Mouse (Mus musculus) urinary bladder, adult 2 months (tissue): ENCODE measurements around the gene Rnf207. TPM values are rescaled to one million over a fixed set of nuclear protein-coding genes. Genes with fewer than 3 reads are reported as not detected.

Experiments used
- DNase-seq: peaks from one replicate; pipeline ENCODE4 v3.0.0; 2022; ENCODE audit warnings: low spot score
- polyA plus RNA-seq: library from polyadenylated mRNA; depleted of rRNA; stranded (reverse); fragments of >200 nt; gene quantifications from 2 replicates; pipeline ENCODE4 v1.2.3, GENCODE M21; 2012; rRNA removed

Gene Rnf207
- polyA plus RNA-seq, 1 experiment, result 34.9 TPM

- no peak for DNase-seq
These were observed 46.2 kb downstream of the Rnf207 start for GRCm38 (mm10) chr4:152272449-152273049.

- DNase-seq, result no peak
These were observed 46.8 kb downstream of the Rnf207 start for GRCm38 (mm10) chr4:152272006-152272405.

GRCm38 (mm10) chr4:152271334-152271733 lies 47.5 kb downstream of the Rnf207 start:
- no peak for DNase-seq

- no peak for DNase-seq
These were observed 48.2 kb downstream of the Rnf207 start for GRCm38 (mm10) chr4:152270599-152270998.

GRCm38 (mm10) chr4:152269967-152270366 lies 48.8 kb downstream of the Rnf207 start:
- no peak for DNase-seq

GRCm38 (mm10) chr4:152267748-152268369 lies 50.9 kb downstream of the Rnf207 start:
- DNase-seq, result no peak

- no peak for DNase-seq
These were observed 52.4 kb downstream of the Rnf207 start for GRCm38 (mm10) chr4:152266236-152266895.

GRCm38 (mm10) chr4:152265791-152266190 lies 53.0 kb downstream of the Rnf207 start:
- no peak for DNase-seq

GRCm38 (mm10) chr4:152264867-152265568 lies 53.8 kb downstream of the Rnf207 start:
- no peak for DNase-seq

GRCm38 (mm10) chr4:152264177-152264530 lies 54.6 kb downstream of the Rnf207 start:
- no peak for DNase-seq

GRCm38 (mm10) chr4:152263512-152264176 lies 55.1 kb downstream of the Rnf207 start:
- no peak for DNase-seq

GRCm38 (mm10) chr4:152263089-152263488 lies 55.7 kb downstream of the Rnf207 start:
- no peak for DNase-seq

- no peak for DNase-seq
These were observed 56.6 kb downstream of the Rnf207 start for GRCm38 (mm10) chr4:152262187-152262586.

GRCm38 (mm10) chr4:152260451-152260850 lies 58.3 kb downstream of the Rnf207 start:
- no peak for DNase-seq

GRCm38 (mm10) chr4:152257070-152257469 lies 61.7 kb downstream of the Rnf207 start:
- DNase-seq, result no peak

Other genes starting within 250 kb of the Rnf207 start
- gene Plekhg5, start 246.5 kb downstream of the Rnf207 start, polyA plus RNA-seq, result 13.2 and 14.6 TPM in 2 replicates
- gene Tnfrsf25, start 203.1 kb downstream of the Rnf207 start, polyA plus RNA-seq, result 3.7 TPM in 2 replicates
- 6.0 and 7.8 TPM in 2 replicates for gene Espn, start 166.6 kb downstream of the Rnf207 start, polyA plus RNA-seq
- gene Hes2, start 160.1 kb downstream of the Rnf207 start, polyA plus RNA-seq, result 0.23 and 0.46 TPM in 2 replicates
- gene Acot7, start 140.9 kb downstream of the Rnf207 start, polyA plus RNA-seq, result 44.9 and 48.1 TPM in 2 replicates
- 31.3 and 39.2 TPM in 2 replicates for gene Gpr153, start 44.8 kb downstream of the Rnf207 start, polyA plus RNA-seq
- gene Hes3, start 27.3 kb downstream of the Rnf207 start, polyA plus RNA-seq, result not detected in 2 replicates
- gene Icmt, start 21.8 kb downstream of the Rnf207 start, polyA plus RNA-seq, result 25.2 and 26.2 TPM in 2 replicates
- gene Rpl22, start 6.7 kb upstream of the Rnf207 start, polyA plus RNA-seq, result 727 and 877 TPM in 2 replicates
- 0.55 and 0.56 TPM in 2 replicates for gene Chd5, start 19.7 kb upstream of the Rnf207 start, polyA plus RNA-seq
- gene Nphp4, start 157.7 kb upstream of the Rnf207 start, polyA plus RNA-seq, result 1.2 and 1.6 TPM in 2 replicates
- 1.8 and 2.7 TPM in 2 replicates for gene Kcnab2, start 158.9 kb upstream of the Rnf207 start, polyA plus RNA-seq